Mouse (Mus musculus): ENCODE data around the gene Mtmr4.

Mtmr4 gene

DNA sequence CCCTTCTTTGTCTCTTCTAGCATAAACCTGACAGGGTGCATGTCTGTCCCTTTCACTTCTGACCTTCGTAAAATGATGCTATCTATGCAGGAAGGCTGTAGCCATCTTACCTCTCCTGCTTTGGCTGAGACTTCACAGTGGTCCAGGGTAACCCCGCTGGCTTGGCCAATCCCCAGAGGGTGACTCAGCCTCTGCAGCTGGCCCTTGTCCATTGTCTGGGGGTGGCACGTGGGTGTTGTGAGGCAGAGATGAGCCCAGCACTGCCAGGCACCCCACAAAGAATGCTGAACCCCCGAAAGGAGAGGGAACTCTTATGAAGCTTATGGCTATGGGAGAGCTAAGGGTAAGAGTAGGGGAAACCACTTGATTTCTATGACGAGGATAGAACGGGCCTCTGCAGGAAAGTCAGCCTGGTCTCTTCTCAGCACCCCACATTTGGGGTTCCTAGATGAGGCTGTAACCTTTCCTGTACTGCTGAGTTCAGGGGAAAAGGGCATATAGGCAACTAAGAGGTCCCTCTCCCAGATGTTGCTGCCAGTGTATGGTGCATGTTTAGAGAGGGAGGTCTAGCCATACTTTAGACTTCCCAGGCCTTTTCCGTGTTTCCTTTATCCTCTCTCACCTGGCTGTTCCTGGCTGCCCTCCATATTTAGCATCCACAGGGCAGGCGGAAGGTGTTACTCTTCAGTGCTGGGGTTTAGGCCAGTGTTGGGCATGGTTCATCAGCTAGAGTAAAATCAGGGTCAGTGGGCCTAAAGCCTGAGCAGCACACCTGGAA lies 9.8 kb upstream of the Mtmr4 start:
- no peak for DNase-seq (ENCODE audit: low read depth, low spot score)

DNA sequence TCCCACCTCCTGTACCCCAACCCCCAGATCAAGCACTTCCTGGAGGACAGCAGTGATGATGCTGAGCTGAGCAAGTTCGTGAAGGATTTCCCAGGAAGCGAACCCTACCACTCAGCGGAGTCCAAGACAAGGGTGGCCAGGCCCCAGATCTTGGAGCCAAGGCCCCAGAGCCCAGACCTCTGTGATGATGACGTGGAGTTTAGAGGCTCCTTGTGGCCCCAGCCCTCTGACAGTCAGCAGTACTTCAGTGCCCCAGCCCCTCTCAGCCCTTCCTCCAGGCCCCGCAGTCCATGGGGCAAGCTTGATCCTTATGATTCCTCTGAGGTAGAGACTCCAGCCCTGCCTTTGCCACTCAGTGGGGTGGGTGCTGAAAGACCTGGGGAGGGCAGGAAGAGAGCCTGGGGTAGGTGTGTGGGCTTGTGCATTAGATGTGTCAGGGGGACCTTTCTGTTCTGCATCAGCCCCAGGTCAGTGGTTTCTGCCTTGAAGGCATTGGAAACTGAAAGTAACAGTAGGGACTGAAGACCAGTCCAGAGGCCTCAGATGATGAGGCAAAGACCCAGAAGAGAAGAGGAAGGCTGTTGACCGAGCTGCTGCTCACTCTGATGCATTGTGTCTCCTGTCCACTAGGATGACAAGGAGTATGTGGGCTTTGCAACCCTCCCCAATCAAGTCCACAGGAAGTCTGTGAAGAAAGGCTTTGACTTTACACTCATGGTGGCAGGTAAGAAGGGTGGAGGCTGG lies 8.5 kb upstream of the Mtmr4 start:
- DNase-seq (ENCODE audit: low read depth, low spot score), result no peak

DNA sequence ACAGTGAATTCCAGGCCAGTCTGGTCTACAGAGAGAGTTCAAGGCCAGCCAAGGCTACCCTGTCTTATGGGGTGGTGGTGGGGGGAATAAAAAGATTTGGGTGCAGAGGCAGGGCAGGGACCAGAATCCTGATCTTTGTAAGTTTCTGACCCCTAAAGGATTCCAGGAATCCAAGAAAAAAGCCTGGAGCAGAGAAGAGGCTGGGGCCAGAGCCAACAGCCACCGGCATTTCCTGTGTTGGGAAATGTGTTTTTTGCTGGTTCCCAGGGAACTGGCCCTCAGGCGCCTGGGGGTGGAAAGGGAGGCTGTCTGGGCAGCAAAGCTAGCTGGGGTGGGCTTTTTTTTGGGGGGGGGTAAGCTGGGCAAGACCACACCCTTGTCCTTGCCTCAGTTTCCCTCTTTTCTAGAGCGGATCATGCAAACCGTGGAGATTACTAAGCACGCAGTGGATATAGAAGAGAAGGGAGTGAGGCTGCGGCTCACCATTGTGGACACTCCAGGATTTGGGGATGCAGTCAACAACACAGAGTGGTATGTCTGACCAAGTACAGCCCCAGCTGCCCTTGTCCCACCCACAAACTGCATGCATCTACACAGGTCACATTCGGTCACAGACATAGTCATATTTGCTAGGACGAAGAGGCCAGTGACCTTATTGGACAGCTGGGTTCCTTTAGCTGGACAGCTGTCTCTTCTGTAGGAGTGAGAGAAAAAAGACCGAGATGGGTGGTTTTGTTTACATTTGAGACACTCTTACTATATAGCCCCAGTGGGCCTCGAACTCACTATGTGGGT lies 7.1 kb upstream of the Mtmr4 start:
- DNase-seq (ENCODE audit: low read depth, low spot score), result no peak

DNA sequence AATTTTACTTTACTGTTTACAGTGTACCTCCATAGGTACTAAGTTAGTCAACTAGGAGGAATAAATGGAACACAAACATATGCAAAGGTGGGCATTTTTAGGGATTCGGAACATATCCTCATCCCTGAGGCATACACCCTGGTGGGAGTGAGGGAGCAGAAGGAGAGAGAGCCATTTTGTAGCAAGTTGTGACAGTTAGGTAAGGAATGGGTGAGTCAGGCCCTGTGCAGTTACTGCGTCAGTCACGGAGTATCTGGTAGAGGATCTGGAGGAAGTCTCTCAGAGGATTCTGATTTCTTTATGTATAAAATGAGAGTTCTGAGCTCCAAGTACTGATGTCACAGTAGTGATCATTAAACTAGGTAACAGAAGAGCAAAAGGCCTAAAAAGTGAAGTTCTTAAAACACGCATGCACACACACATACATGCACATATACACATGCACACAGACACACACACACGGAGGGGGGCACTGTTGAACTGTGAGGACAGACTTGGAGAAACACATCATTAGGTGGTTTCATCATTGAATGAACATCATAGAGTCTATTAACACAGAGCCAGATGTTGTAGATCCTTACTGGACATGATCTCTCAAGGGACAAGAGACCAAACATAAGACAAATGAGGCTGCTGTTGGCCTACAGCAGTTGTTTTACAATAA lies 4.6 kb upstream of the Mtmr4 start:
- DNase-seq (ENCODE audit: low read depth, low spot score), result no peak

DNA sequence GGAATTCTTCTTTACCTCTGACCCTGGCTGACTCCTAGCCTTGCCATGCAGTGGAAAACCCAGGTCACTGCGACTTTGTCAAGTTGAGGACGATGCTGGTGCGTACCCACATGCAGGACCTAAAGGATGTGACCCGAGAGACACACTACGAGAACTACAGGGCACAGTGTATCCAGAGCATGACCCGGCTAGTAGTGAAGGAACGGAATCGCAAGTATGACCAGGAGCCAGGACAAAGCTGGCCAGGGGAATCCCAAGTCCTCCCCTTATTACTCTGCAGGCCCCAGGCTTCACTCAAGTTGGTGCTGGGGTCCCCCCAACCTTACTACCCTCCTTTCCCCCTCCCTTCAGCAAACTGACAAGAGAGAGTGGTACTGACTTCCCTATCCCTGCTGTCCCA lies 2.4 kb upstream of the Mtmr4 start:
- no peak for DNase-seq (ENCODE audit: low read depth, low spot score)

DNA sequence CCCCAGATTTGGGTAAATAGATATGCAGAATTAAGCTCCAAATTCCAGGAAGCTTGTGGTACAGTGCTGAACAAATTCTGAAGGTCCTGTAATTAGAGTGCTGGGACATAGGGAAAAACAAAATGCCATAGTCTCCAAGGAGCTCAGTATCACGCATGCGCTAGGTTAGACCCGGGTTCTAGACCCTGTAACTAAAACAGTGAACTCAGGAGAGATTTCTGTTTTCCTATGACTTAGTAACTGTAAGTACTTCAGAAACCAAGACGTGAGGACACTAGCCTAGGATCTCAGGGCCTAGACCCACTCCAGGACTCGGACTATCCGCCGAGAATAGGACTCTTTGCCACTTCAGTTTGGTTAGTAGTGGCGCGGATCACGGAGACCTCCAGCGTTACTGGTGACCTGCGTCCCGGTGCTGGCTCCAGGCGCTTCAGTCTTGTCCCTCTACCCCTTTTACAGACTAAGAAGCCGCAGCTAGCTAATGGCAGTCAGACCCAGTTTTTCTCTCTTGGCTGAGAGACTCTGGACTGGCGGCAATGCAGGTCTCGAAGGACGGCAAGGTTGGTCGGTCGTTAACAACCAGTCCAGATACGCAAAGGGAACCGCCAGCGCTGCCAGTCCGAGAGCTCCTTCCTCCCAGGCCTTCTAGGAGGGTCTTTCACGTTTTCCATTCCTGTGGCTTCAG lies 979 bp upstream of the Mtmr4 start:
- DNase-seq (ENCODE audit: low read depth, low spot score), result no peak

DNA sequence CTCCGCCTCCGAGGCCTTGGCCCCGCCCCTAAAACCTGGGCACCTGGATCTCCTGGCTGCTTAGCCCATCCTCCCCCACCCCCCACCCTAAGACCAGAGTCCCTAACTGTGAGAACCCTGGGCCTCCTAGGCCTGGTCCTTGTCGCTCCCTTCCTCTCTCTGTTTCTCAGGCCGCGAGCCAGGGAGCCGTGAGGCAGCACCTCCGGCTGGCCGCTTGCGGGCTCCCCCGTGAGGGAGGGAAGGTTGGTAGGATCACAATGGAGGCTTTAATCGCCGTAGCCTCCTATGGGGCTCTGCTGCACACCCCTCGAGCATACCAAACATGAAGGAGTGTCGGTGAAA lies 363 bp downstream of the Mtmr4 start:
- DNase-seq (ENCODE audit: low read depth, low spot score), result no peak

DNA sequence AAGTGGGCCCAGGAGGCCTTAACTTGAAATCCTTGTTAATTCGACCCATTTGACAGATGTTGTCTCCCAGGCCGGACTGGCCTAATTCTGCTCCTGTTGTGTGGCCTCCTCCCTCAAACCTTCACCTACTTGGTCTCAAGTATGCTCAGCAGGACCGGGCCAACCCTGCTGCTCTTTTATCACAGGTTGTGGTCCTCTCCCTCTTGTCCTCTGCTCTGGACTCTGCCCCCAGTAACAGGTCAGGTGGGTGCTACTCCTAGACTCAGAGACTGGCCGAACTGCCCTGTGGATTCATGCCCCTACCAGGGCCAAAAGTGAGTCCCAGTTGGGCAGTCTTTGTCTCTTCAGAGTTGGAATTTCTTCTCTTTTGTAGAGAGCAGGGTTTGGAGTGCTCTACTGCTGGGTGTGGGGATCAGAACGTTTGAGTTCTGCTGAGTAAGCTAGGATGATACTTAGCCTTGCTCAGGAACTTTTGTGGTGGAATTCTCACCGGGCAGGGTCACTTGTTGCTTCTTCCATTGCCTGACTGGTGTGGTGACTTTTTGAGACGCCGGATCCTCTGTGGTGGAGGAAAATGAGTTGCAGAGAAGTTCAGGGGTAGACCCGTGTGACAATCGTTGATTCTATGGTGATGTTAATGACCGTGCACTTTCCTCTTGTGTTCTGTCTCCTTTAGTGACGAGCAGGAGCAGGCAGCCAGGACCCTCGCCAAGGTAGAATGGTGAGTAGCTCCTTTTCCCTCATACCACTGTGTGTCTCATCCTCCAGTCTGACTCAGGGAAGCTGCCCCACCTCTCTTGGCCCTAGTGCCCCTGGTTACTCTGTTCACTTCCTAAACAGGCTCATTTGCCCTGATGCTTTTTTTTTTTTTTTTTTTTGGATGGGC lies 994 bp downstream of the Mtmr4 start:
- no peak for DNase-seq (ENCODE audit: low read depth, low spot score)

DNA sequence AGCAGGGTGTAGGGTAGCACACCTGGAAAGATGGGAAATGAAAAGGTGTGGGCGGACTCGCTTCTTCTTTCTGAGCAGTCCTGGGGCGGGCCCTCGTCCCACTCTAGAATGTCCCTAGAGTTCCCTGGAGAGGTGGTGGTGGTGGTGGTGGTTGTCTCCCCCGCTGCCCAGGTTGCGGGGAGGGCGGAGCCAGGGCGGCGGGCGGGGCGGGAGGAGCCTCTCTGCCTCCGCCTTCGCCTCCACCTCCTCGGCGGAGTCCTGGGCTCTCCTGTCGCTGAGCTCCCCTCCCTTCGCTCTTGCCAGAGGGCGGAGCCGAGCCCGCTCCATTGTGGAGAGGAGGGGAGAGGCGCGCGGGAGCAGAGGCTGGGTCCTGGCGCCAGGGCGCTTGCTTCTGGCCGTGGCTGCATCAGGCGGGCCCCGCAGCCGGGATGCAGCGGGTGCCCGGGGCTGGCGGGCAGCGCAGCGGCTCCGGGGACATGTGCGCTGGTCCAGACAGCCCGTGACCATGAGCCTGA lies 3.4 kb downstream of the Mtmr4 start:
- peak; percentile 74 for DNase-seq (ENCODE audit: low read depth, low spot score)

DNA sequence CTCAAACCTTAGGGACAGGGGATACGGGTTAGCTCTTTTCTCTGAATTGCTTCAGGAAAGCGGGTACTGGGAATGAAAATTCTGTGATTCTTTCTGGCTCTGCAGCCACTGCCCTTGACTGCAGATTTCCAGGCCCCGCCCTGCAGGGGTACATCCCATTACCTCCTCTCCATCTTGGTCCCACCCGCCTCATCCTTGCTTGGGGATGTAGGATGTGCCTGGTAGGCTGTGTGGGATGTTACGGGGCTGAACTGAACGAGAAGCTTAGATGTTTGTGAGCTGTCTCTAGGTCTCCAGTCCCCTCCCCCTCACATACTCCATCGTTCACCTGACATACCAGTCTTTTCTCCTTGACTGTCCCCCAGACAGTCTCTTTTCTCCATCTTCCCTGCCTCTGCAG lies 4.0 kb downstream of the Mtmr4 start:
- DNase-seq (ENCODE audit: low read depth, low spot score), result no peak

DNA sequence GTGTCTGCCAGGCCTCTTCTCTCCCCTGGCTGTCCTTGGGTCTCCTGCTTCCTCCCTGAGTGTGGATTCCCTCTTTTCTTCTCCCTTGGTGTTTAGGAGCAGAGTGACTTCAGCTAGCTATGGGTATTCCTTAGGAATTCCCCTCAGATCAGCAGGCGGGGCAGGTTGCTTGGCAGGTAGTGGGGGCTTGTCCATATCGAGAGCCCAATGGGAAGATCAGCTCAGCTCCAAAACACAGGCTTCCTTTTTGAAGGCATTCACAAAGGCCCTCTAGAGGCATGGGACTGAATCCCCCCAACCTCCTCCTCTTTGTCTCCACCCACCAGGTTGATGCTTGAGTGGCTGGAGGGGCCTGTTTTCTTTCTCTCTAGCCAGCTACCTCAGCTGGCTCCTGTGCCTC lies 4.5 kb downstream of the Mtmr4 start:
- no peak for DNase-seq (ENCODE audit: low read depth, low spot score)

DNA sequence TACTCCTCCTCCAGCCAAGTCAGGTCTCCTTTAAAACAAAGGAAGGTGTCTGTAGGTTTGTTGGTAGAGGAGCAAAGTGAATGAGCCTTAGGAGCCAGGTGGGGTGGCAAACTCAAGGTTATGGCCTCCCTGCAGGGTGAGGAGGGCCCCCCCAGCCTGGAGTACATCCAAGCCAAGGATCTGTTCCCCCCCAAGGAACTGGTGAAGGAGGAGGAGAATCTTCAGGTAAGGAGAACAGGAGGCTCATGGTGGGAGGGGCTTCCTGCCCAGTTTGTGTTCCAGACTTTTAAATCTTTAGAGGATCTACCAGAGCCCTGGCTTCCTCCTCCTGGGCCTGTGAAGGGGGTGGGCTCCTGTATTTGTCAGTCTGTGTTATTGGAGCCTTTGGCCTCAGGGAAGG lies 5.1 kb downstream of the Mtmr4 start:
- DNase-seq (ENCODE audit: low read depth, low spot score), result no peak

DNA sequence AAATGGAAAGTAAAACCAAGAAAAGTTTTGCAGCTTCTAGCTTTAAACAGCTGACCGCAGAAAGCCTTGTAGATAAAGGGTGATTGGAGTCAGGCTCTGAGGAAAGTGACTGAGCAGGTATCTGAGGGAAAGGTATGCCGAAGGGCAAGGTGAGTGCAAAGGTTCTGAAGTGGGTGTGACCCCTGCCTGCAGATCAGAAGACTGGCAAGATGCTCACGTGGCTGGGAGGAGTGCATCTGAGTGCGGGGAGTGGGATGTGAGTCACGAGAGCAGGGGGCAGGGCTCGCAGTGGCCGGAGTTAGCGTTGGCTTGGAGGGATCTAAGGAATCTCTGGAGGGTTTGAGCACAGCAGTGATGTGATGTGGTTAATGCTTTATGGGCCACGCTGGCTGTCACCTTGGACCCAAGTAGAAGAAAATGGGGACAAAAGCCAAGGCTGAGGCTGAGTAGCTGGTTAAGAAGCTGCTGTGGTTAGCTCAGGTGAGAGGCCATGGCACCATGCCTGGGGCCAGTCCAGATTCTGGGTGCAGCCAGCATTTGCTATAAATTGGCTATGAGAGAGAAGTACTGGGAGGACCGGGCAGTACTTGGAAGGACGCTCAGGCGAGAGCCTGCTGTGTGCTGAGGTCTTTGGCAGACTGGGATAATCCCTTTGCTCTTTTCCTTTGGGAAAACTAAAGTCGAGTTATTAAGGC lies 7.6 kb downstream of the Mtmr4 start:
- DNase-seq (ENCODE audit: low read depth, low spot score), result no peak

DNA sequence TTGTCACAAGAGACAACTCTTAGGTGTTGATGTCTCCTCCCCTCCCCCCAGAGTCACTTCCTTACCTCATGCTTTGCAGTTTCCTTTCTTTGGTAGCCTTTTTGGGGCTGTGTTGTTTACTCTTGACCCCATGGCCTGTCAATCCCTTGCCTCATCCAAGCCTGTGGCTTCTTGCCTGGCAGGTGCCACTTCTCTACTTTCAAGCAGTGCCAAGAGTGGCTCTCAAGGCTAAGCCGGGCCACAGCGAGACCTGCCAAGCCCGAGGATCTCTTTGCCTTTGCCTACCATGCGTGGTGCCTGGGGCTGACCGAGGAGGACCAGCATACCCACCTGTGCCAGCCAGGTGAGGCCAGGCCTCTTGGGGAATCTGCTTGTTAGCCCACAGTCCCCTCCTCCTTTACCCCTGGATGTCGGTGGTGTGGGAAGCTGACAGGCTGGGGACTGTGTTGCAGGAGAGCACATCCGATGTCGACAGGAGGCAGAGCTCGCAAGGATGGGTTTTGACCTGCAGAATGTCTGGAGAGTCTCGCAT lies 8.4 kb downstream of the Mtmr4 start:
- DNase-seq (ENCODE audit: low read depth, low spot score), result no peak

DNA sequence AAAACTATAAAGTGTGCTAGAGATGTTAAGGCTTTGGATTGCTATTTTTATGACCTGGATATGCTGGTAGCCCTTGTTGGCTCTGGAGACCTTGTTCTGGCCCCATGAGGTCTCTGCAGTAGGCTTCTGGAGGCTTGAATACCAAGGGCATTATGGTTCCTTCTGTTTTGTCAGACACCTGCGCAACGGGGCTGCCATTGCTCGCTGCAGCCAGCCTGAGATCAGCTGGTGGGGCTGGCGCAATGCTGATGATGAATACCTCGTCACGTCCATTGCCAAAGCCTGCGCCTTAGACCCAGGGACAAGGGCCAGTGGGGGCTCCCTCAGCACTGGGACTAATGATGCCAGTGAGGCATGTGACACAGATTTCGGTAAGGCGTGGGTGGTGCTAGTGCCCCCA lies 10.3 kb downstream of the Mtmr4 start:
- no peak for DNase-seq (ENCODE audit: low read depth, low spot score)

DNA sequence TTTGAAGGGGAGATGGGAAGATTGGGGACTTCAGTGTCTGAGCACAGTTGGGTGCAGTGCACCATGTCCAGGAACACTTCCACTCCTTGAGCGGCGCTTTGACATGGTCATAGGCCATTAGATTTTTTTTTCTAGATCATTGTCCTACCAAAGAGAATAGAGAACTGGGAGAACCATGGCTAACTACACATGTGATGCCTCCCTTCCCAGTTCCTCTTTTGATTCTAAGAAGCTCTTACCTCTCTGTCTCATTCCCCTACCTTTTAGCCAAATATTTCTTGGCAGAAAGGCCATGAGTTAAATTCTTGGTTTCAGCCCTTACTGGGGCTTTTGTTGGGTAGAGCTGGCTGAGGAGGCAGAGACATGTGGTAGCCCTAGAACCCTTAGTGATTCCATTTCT lies 11.6 kb downstream of the Mtmr4 start:
- DNase-seq (ENCODE audit: low read depth, low spot score), result no peak

DNA sequence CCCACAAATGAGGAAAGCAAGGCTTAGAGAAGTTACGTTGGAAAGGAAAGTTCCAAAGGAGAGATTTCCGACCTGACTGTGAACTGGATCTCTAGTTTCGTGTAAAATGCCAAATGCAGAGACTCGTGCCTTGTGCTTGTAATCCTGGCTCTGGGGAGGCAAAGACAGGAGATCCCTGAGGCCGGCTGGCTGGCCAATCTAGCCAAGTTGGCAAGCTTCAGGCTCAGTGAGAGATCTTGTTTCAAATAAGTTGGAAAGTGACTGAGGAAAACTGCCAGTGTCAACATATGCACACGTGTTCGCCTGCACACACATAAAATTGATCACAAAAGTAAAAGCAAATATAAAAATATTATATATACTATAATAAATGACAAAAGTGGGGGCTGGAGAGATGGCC lies 17.3 kb downstream of the Mtmr4 start:
- no peak for DNase-seq (ENCODE audit: low read depth, low spot score)

DNA sequence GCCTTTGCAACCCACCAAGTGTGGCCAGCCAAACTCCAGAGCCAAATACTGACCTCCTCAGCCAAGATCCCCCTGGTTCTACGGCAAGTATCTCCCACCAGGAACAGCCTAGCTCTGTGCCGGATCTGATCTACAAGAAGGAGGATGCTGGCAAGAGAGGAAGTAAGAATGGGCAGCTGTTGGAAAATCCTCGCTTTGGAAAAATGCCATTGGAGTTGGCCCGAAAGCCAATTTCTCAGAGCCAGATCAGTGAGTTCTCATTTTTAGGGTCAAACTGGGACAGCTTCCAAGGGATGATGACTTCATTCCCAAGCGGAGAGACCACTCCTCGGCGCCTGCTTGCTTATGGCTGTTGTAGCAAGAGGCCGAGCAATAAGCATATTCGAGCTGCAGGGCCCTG lies 19.6 kb downstream of the Mtmr4 start:
- no peak for DNase-seq (ENCODE audit: low read depth, low spot score)

DNA sequence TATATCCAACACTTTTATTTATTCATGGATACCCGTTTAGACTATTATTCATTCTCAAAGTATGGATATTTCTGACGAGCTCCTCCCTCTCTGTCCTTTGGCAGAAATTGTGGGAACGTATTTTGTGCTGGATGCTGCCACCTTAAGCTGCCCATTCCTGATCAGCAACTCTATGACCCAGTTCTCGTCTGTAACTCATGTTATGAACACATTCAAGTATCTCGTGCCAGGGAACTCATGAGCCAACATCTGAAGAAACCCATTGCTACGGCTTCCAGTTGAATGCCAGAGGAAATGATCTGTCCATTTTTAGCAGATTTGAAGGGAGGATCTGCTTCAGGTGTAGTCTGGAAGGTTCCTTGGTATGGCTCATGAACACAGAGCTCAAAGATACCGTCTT lies 22.0 kb downstream of the Mtmr4 start:
- DNase-seq (ENCODE audit: low read depth, low spot score), result no peak
